Mouse (Mus musculus) spleen, adult 2 months (tissue): ENCODE results near the gene Gnaq. TPM values are rescaled to one million over a fixed set of nuclear protein-coding genes. Genes with fewer than 3 reads are reported as not detected.

Experiments used
- DNase-seq, 2 experiments: peaks; one replicate each; pipeline versions ENCODE4 v3.0.0 to v3.0.0-alpha.2; 2012 to 2021; ENCODE audit warnings: low spot score in 2 of 2, low read depth in 1 of 2
- H3K27ac ChIP-seq: fragments of 200-500 bp; 2 replicates; pipeline ENCODE4 v1.5.1; 2012; ENCODE audit warnings: low read length, inconsistent platforms; ENCODE audit not compliant: insufficient read depth
- H3K27me3 ChIP-seq: fragments of 200-500 bp; 2 replicates; pipeline ENCODE4 v1.6.1; 2012; ENCODE audit warnings: mild to moderate bottlenecking, moderate library complexity, low read length, inconsistent platforms; ENCODE audit not compliant: control insufficient read depth, insufficient read depth
- H3K36me3 ChIP-seq: fragments of 200-500 bp; 2 replicates; pipeline ENCODE4 v1.6.1; 2012; ENCODE audit warnings: mild to moderate bottlenecking, low read length, inconsistent platforms; ENCODE audit not compliant: control insufficient read depth, insufficient read depth
- H3K4me1 ChIP-seq: fragments of 200-500 bp; 2 replicates; pipeline ENCODE4 v1.6.1; 2011; ENCODE audit warnings: inconsistent platforms; ENCODE audit not compliant: control insufficient read depth, insufficient read depth, insufficient read length
- H3K4me3 ChIP-seq: fragments of 200-500 bp; 2 replicates; pipeline ENCODE4 v1.5.1; 2011; ENCODE audit warnings: mild to moderate bottlenecking, inconsistent platforms; ENCODE audit not compliant: insufficient read depth, insufficient read length; ENCODE audit errors: extremely low read depth
- CTCF ChIP-seq: fragments of 200-500 bp; IDR thresholded peaks from 2 replicates; pipeline ENCODE4 v1.5.1; 2011; ENCODE audit warnings: mild to moderate bottlenecking, inconsistent platforms; ENCODE audit not compliant: insufficient read depth, insufficient read length, insufficient replicate concordance; ENCODE audit errors: extremely low read depth
- POLR2A ChIP-seq: fragments of 200-500 bp; IDR thresholded peaks from 2 replicates; pipeline ENCODE4 v1.6.1; 2011; ENCODE audit warnings: low read depth, low read length, inconsistent platforms
- WGBS: fragments of 180-500 bp; shearing (Covaris S2); methylation state at CpG from one replicate; pipeline ENCODE4 v1.1.7; 2018; 5-methylcytosine and 5-hydroxymethylcytosine counted together
- polyA plus RNA-seq: library from polyadenylated mRNA; depleted of rRNA; stranded (reverse); fragments of >200 nt; gene quantifications from 2 replicates; pipeline ENCODE4 v1.2.3, GENCODE M21; 2012

Gene Gnaq
- polyA plus RNA-seq, 1 experiment = 7.3 TPM

GRCm38 (mm10) chr19:16403101-16403500 is 270.5 kb downstream of the Gnaq start:
- Histone ChIP-seq H3K27me3 (no peaks in the 10 kb centered on the region), H3K27ac (no peak overlapping the region), H3K4me1 (peaks cover 2% of the 10 kb centered on the region; the same call in 1 of the 2 replicates), H3K4me3 (no peak overlapping the region), H3K36me3 (no peaks in the 10 kb centered on the region)
- WGBS = 94% methylated on average over 6 of the region's 6 CpGs
- no peak for DNase-seq
- TF ChIP-seq CTCF = no peak
- no peak for TF ChIP-seq POLR2A

GRCm38 (mm10) chr19:16407727-16408126 is 275.1 kb downstream of the Gnaq start:
- WGBS = 24% methylated on average over 1 of the region's 1 CpGs
- DNase-seq = peak in 1 of 2 experiments; percentile 18
- H3K4me3 ChIP-seq = no peak overlapping the region
- peaks cover 2% of the 10 kb centered on the region; the same call in 1 of the 2 replicates for H3K4me1 ChIP-seq
- H3K27me3 ChIP-seq = no peaks in the 10 kb centered on the region
- H3K36me3 ChIP-seq = no peaks in the 10 kb centered on the region
- TF ChIP-seq POLR2A (no peak), CTCF (no peak)
- H3K27ac ChIP-seq = no peak overlapping the region

- Histone ChIP-seq H3K27me3 (no peaks in the 10 kb centered on the region), H3K4me3 (no peak overlapping the region), H3K36me3 (no peaks in the 10 kb centered on the region), H3K4me1 (peaks cover 2% of the 10 kb centered on the region; the same call in 1 of the 2 replicates), H3K27ac (no peak overlapping the region)
- DNase-seq = no peak
- no peak for TF ChIP-seq CTCF
- TF ChIP-seq POLR2A = no peak
Observed at GRCm38 (mm10) chr19:16411302-16411701, 278.7 kb downstream of the Gnaq start.

GRCm38 (mm10) chr19:16418086-16418663 is 285.5 kb downstream of the Gnaq start:
- WGBS = 90% methylated on average over 5 of the region's 5 CpGs
- Histone ChIP-seq H3K27ac (no peak overlapping the region), H3K36me3 (no peaks in the 10 kb centered on the region), H3K4me3 (no peak overlapping the region), H3K27me3 (no peaks in the 10 kb centered on the region), H3K4me1 (no peaks in the 10 kb centered on the region)
- no peak for DNase-seq
- no peak for TF ChIP-seq POLR2A
- no peak for TF ChIP-seq CTCF

- no peaks in the 10 kb centered on the region for H3K4me1 ChIP-seq
- TF ChIP-seq POLR2A = no peak
- TF ChIP-seq CTCF = no peak
- H3K36me3 ChIP-seq = no peaks in the 10 kb centered on the region
- H3K4me3 ChIP-seq = no peak overlapping the region
- no peak for DNase-seq
- 82% methylated on average over 2 of the region's 2 CpGs for WGBS
- H3K27ac ChIP-seq = no peak overlapping the region
- H3K27me3 ChIP-seq = no peaks in the 10 kb centered on the region
Observed at GRCm38 (mm10) chr19:16425596-16425995, 293.0 kb downstream of the Gnaq start.

- H3K27ac ChIP-seq = no peak overlapping the region
- H3K4me3 ChIP-seq = no peak overlapping the region
- peaks cover 3% of the 10 kb centered on the region for H3K27me3 ChIP-seq
- DNase-seq = no peak
- 90% methylated on average over 8 of the region's 8 CpGs for WGBS
- H3K36me3 ChIP-seq = no peaks in the 10 kb centered on the region
- H3K4me1 ChIP-seq = no peaks in the 10 kb centered on the region; the same call in 1 of the 2 replicates
- TF ChIP-seq CTCF (no peak), POLR2A (no peak)
Observed at GRCm38 (mm10) chr19:16431368-16431767, 298.7 kb downstream of the Gnaq start.

- Histone ChIP-seq H3K4me3 (no peak overlapping the region), H3K27ac (no peak overlapping the region), H3K4me1 (no peaks in the 10 kb centered on the region; the same call in 1 of the 2 replicates), H3K36me3 (no peaks in the 10 kb centered on the region), H3K27me3 (peaks cover 9% of the 10 kb centered on the region)
- WGBS = 6% methylated on average over 9 of the region's 9 CpGs
- no peak for TF ChIP-seq CTCF
- TF ChIP-seq POLR2A = no peak
- DNase-seq = no peak
Observed at GRCm38 (mm10) chr19:16434879-16435278, 302.2 kb downstream of the Gnaq start.
